Mouse (Mus musculus) liver, embryonic 12.5 days (tissue): Measurements from ENCODE around the gene Sorbs1. TPM values are rescaled to one million over a fixed set of nuclear protein-coding genes. Genes with fewer than 3 reads are reported as not detected.

Experiments
- ATAC-seq: fragments of 200-750 bp; cut with Nextera tagmentation; 2 replicates; pipeline ENCODE4 v1.8.0; 2017; ENCODE audit warnings: moderate number of reproducible peaks, mild to moderate bottlenecking, moderate library complexity
- H3K27ac ChIP-seq: fragments of 300-500 bp; sonication (generic); 2 replicates; pipeline ENCODE4 v1.5.1; 2016; ENCODE audit warnings: mild to moderate bottlenecking
- H3K27me3 ChIP-seq: fragments of 300-500 bp; sonication (generic); replicated peaks from 2 replicates; pipeline ENCODE4 v1.6.1; 2016; ENCODE audit warnings: mild to moderate bottlenecking, moderate library complexity
- H3K36me3 ChIP-seq: fragments of 300-500 bp; sonication (generic); 2 replicates; pipeline ENCODE4 v1.6.1; 2016; ENCODE audit warnings: mild to moderate bottlenecking, moderate library complexity
- H3K4me1 ChIP-seq: fragments of 300-500 bp; sonication (generic); 2 replicates; pipeline ENCODE4 v1.6.1; 2016
- H3K4me2 ChIP-seq: fragments of 300-500 bp; sonication (generic); 2 replicates; pipeline ENCODE4 v1.6.1; 2016; ENCODE audit warnings: mild to moderate bottlenecking, moderate library complexity
- H3K4me3 ChIP-seq: fragments of 300-500 bp; sonication (generic); 2 replicates; pipeline ENCODE4 v1.5.1; 2016; ENCODE audit warnings: mild to moderate bottlenecking, moderate library complexity
- H3K9ac ChIP-seq: fragments of 300-500 bp; sonication (generic); 2 replicates; pipeline ENCODE4 v1.6.1; 2016; ENCODE audit warnings: mild to moderate bottlenecking, moderate library complexity
- H3K9me3 ChIP-seq: fragments of 300-500 bp; sonication (generic); replicated peaks from 2 replicates; pipeline ENCODE4 v1.6.1; 2016; ENCODE audit warnings: mild to moderate bottlenecking, moderate library complexity
- WGBS: fragments of 180-500 bp; shearing (Covaris S2); methylation state at CpG from one replicate; pipeline ENCODE4 v1.1.7; 2016; ENCODE audit not compliant: insufficient replicate concordance; 5-methylcytosine and 5-hydroxymethylcytosine counted together
- polyA plus RNA-seq: library from polyadenylated mRNA; unstranded; fragments of >200 nt; fragmentation: Nextera tagmentation; extraction: Ambion mirVana; gene quantifications from 2 replicates; pipeline ENCODE4 v1.2.1, GENCODE M21; 2016

Gene Sorbs1
- polyA plus RNA-seq, 1 experiment from 2014 or later, result 35.1 TPM

DNA sequence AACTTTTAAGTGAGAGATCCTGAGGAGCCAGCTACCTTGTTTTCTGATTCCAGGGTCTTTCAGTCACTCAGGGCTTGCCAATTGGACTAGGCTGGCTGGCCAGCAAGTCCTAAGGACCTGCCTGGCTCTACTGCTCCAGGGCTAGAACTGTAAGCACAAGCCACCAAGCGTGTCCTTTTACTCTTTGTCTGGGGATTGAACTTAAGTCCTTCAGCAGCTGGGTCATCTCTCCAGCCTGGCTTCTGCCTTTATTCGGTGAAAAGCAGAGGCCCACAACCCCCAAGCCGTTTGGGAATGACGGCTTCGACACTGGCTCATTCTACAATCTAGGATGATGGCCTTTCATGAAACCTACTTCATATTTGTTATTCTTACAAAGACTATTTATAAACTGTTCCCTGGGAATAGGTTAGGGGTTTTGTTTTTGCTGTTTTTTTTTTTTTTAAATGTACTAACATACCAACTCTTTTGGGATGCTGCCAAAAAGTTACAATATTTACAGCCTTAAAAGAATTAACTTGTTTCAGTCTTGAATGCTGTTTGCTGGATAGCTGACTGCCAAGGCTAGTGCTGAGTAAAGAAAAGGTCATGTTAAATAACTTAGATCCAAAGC, 167.2 kb downstream of the Sorbs1 start:
- no peak for ATAC-seq
- no peak overlapping the region for H3K9ac ChIP-seq
- H3K27me3 ChIP-seq, result no peaks in the 10 kb centered on the region
- peaks cover 19% of the 10 kb centered on the region for H3K36me3 ChIP-seq
- H3K9me3 ChIP-seq, result no peaks in the 10 kb centered on the region
- no peak overlapping the region for H3K27ac ChIP-seq
- no peak overlapping the region for H3K4me2 ChIP-seq
- 74% methylated on average over 5 of the region's 5 CpGs for WGBS
- H3K4me1 ChIP-seq, result no peaks in the 10 kb centered on the region
- no peak overlapping the region for H3K4me3 ChIP-seq

DNA sequence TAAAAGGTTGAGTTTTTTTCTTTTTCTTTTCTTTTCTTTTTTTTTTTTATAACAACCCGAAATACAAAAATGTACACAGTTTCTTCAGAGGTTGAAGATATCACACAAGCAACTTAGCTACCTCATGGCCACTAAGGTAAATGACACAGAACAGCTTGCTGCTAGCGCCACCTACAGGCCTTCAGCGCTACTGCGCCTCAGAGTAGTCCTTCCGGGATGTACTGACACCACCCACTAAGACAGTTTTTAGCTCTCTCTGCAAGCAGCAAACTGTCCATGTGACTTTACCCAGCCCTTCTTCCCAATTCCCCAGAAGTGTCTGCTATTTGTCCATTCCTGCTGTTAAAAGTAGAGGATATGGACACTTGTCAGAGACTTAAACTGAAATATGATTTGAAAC, 167.9 kb downstream of the Sorbs1 start:
- H3K9me3 ChIP-seq, result no peaks in the 10 kb centered on the region
- no peak overlapping the region for H3K9ac ChIP-seq
- H3K4me3 ChIP-seq, result no peak overlapping the region
- H3K27me3 ChIP-seq, result no peaks in the 10 kb centered on the region
- no peaks in the 10 kb centered on the region for H3K4me1 ChIP-seq
- no peak for ATAC-seq
- WGBS, result 11% methylated on average over 5 of the region's 5 CpGs
- H3K36me3 ChIP-seq, result peaks cover 15% of the 10 kb centered on the region
- H3K27ac ChIP-seq, result no peak overlapping the region
- H3K4me2 ChIP-seq, result no peak overlapping the region

DNA sequence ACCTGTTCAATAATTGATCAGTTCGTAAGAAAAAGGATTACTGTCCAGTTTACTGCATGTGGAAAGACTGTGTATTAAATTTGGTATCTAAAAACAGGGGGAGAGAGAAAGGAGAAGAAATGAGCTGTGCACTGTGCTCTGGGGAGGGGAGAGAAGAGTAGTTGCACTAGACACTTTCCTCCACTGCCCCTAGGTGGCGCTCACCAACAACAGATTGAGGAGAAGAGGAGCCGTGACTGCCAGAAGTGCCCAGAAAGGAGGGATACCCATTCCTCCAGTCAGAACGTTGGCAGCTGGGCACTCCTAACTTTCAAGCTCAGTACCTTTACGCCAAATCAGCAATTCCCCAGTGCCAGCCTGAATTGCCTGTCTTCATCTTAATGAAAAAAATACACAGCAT, 170.6 kb downstream of the Sorbs1 start:
- H3K36me3 ChIP-seq, result peaks cover 9% of the 10 kb centered on the region
- no peaks in the 10 kb centered on the region for H3K9me3 ChIP-seq
- 10% methylated on average over 5 of the region's 5 CpGs for WGBS
- H3K27ac ChIP-seq, result no peak overlapping the region
- 0 out of 2 replicates have a peak, but pooled peaks have one; percentile 52 for ATAC-seq
- no peak overlapping the region for H3K4me2 ChIP-seq
- no peaks in the 10 kb centered on the region for H3K4me1 ChIP-seq
- no peak overlapping the region for H3K4me3 ChIP-seq
- no peaks in the 10 kb centered on the region for H3K27me3 ChIP-seq
- no peak overlapping the region for H3K9ac ChIP-seq

DNA sequence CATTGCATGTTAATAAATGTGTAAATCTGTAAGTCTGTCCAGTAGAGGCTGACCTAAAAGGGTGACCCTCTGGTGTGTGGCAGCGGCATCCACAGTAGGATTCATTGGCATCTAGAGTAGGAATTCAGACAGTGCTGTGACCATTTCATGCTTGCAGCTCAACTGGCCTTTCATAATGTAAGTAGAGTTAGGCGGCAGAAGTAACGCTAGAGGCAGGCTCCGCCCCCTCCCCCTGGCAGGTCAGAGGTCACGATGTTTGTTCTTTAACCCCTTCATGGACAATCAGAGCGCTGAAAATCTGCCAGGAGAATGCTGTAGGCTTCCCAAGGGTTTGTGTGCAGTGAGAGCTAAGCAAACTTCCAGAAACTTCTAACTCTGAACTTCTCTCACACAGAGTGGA, 172.4 kb downstream of the Sorbs1 start:
- Histone ChIP-seq H3K27me3 (no peaks in the 10 kb centered on the region), H3K4me2 (no peak overlapping the region), H3K9me3 (no peaks in the 10 kb centered on the region), H3K9ac (no peak overlapping the region), H3K36me3 (peaks cover 9% of the 10 kb centered on the region), H3K27ac (no peak overlapping the region), H3K4me3 (no peak overlapping the region), H3K4me1 (no peaks in the 10 kb centered on the region)
- no peak for ATAC-seq
- WGBS, result 36% methylated on average over 6 of the region's 6 CpGs

DNA sequence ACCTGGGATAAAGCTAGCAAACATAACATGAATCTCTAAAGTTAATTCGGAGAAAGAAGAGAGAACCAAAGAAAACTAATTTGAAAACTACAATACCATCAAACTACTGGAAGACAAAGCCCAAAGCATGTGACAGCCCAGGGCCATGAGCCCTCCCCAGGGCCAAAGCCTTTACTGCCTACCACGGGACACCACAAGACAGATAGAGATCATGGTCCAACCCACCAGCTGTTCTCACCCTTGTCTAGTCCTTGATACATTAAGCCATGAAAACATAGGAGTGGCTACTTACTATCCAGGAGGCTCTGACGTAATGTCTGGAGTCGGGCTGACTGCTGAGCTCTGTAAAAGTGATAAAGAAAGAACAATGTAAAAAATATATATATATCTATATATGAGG, 176.9 kb downstream of the Sorbs1 start:
- H3K36me3 ChIP-seq, result 0 out of 2 replicates have a peak, but pooled peaks cover 2% of the 10 kb centered on the region
- no peaks in the 10 kb centered on the region for H3K27me3 ChIP-seq
- no peak overlapping the region for H3K27ac ChIP-seq
- ATAC-seq, result no peak
- H3K4me2 ChIP-seq, result no peak overlapping the region
- WGBS, result 65% methylated on average over 4 of the region's 4 CpGs
- no peak overlapping the region for H3K9ac ChIP-seq
- peaks cover 4% of the 10 kb centered on the region; the same call in 1 of the 2 replicates for H3K4me1 ChIP-seq
- H3K4me3 ChIP-seq, result no peak overlapping the region
- no peaks in the 10 kb centered on the region for H3K9me3 ChIP-seq

DNA sequence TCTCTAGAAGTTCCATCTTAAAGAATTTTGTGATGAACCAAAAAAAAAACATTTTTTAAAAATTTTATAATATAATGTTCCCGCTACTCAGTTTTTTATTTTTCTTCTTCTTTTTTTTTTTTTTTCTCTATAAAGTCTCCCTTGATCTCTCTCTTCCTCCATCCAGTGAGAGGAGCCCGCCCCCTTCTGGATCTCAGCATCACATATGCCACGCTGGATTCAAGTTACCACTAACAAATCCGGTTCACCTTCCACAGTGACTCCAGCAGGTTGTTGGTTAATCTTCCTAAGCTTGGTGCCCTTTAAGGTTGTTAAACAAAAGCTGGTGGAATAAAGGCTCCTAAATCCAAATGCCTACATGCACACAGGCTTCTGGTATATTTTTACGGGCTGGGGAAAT, 179.7 kb downstream of the Sorbs1 start:
- H3K4me1 ChIP-seq, result peaks cover 6% of the 10 kb centered on the region; the same call in 1 of the 2 replicates
- WGBS, result 61% methylated on average over 5 of the region's 5 CpGs
- no peak overlapping the region for H3K27ac ChIP-seq
- H3K9ac ChIP-seq, result no peak overlapping the region
- no peak for ATAC-seq
- no peaks in the 10 kb centered on the region for H3K9me3 ChIP-seq
- H3K4me2 ChIP-seq, result no peak overlapping the region
- no peaks in the 10 kb centered on the region for H3K27me3 ChIP-seq
- no peak overlapping the region for H3K4me3 ChIP-seq
- peaks cover 9% of the 10 kb centered on the region; the same call in 1 of the 2 replicates for H3K36me3 ChIP-seq

DNA sequence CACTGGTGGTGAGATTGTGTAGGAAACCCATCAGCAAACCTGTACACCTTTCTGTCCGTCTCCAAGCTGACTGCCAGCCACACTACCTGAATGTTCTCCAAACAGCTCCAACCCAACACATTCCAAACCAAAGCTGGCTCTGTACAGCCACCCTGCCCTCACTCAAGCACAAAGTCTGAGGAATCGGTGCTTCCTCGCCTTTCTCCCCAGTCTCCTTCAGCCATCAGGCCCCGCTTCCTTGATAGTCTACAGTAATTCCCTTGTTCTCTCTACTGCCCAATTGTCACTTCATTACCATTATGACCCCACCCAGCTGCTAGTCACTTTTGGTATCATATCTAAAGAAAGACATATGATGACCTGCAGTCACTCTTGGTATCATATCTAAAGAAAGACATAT, 180.5 kb downstream of the Sorbs1 start:
- no peak for ATAC-seq
- Histone ChIP-seq H3K4me1 (peaks cover 6% of the 10 kb centered on the region; the same call in 1 of the 2 replicates), H3K27me3 (no peaks in the 10 kb centered on the region), H3K27ac (no peak overlapping the region), H3K4me2 (no peak overlapping the region), H3K9me3 (no peaks in the 10 kb centered on the region), H3K36me3 (peaks cover 7% of the 10 kb centered on the region; the same call in 1 of the 2 replicates), H3K9ac (no peak overlapping the region), H3K4me3 (no peak overlapping the region)
- 84% methylated on average over 4 of the region's 4 CpGs for WGBS

DNA sequence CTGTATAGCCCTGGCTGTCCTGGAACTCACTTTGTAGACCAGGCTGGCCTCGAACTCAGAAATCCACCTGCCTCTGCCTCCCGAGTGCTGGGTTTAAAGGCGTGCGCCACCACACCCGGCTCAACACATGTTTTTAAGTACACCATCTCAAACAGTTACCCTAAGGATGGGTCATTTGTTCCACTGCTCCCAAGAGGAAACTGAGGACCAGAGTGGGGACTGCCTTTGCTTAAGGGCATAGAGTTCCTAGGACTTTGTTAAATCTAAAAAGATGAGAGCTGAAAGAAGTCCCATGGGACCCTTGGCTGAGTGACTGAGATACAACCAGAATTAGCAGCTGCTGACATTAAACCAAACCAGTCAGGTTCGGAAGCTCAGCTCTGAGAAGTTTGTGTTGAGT, 181.3 kb downstream of the Sorbs1 start:
- ATAC-seq, result no peak
- WGBS, result 82% methylated on average over 6 of the region's 6 CpGs
- H3K36me3 ChIP-seq, result peaks cover 7% of the 10 kb centered on the region; the same call in 1 of the 2 replicates
- no peaks in the 10 kb centered on the region for H3K27me3 ChIP-seq
- no peak overlapping the region for H3K4me3 ChIP-seq
- H3K9me3 ChIP-seq, result no peaks in the 10 kb centered on the region
- no peak overlapping the region for H3K4me2 ChIP-seq
- no peak overlapping the region for H3K9ac ChIP-seq
- peaks cover 6% of the 10 kb centered on the region; the same call in 1 of the 2 replicates for H3K4me1 ChIP-seq
- no peak overlapping the region for H3K27ac ChIP-seq

DNA sequence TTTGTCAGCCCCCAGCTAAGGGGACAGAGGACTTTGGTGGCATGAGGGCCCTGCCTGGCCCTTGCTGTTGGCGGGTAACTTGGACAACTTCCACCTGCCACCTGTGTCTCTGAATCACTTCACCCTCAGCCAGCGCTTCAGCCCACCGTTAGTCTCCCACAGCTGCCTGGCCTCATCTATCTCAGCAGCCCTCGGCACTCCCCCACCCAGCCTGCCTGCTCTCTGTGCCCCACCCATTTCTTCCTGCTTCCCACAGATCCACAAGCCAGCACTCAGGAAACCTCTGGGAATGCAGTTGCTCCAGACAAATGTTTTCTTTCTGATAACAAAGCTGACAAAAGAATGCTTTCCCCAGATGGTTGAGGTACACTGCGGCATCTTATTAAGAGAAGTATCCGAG, 181.7 kb downstream of the Sorbs1 start:
- 54% methylated on average over 6 of the region's 6 CpGs for WGBS
- Histone ChIP-seq H3K9ac (no peak overlapping the region), H3K27me3 (no peaks in the 10 kb centered on the region), H3K4me1 (peaks cover 6% of the 10 kb centered on the region; the same call in 1 of the 2 replicates), H3K36me3 (peaks cover 7% of the 10 kb centered on the region; the same call in 1 of the 2 replicates), H3K27ac (no peak overlapping the region), H3K4me3 (no peak overlapping the region), H3K4me2 (no peak overlapping the region), H3K9me3 (no peaks in the 10 kb centered on the region)
- ATAC-seq, result no peak

DNA sequence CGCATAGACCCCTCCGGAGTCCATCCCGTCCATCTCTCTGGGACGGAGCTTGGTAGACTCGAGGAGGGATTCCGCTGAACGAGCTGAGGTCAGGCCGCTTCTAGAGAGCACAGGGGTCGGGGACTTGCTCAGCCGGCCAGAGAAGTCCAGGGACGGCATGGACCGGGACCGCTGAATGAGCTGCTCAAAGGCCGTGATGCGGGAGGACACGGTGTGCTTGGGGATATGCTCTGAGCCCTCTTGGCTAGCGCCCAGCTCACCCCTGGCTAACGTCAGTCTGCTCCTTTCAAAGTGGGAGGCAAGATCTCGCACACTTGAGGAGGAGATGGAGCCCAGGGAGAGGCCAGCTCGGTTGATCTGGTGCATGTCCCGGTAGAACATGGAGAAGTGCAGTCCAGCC, 187.5 kb downstream of the Sorbs1 start:
- H3K4me3 ChIP-seq, result no peak overlapping the region
- no peak overlapping the region for H3K4me2 ChIP-seq
- ATAC-seq, result no peak
- 90% methylated on average over 21 of the region's 21 CpGs for WGBS
- no peak overlapping the region for H3K9ac ChIP-seq
- H3K27ac ChIP-seq, result no peak overlapping the region
- no peaks in the 10 kb centered on the region for H3K27me3 ChIP-seq
- H3K4me1 ChIP-seq, result no peaks in the 10 kb centered on the region
- H3K36me3 ChIP-seq, result peaks cover 39% of the 10 kb centered on the region
- H3K9me3 ChIP-seq, result no peaks in the 10 kb centered on the region

DNA sequence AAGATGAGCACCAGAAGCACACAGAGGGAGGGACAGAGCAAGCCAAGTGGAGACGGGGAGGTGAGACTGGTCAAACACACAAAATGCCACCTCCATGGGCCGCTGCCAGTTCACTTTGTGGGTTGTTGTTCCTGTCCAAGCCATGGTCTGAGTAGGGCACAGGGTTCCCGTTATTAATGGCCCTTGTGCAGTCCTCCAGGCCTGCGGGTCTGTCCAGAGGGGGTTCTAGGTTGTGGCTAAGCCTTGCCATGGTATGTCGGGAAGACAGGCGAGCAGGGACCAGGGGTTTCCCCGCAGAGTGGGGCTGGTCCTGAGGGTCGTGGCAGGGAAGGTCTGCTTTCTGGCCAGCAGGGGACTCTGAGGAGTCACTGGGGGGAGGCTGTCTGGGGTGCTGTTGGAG, 188.2 kb downstream of the Sorbs1 start:
- Histone ChIP-seq H3K4me3 (no peak overlapping the region), H3K36me3 (peaks cover 39% of the 10 kb centered on the region)
- WGBS, result 76% methylated on average over 8 of the region's 8 CpGs

DNA sequence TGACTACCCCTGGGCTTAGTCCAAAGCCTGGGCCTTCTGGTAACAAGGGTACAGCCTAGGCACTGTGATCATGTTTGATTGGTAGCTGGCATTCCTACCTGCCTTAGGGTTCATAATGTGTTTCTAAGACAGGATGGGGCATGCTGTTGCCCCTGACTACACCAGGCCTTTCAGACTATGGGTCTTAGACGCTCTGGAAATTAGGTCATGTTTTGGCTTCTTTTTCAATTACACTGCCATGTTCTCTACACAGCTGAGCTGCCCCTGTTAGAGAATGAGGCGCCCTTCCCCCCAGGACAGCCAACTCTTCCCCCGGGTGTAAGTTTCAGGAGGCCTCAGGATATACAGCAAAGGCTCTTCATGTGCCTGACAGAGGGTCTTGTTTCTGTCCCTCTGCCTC, 191.4 kb downstream of the Sorbs1 start:
- Histone ChIP-seq H3K27ac (no peak overlapping the region), H3K4me3 (no peak overlapping the region), H3K36me3 (peaks cover 37% of the 10 kb centered on the region), H3K27me3 (no peaks in the 10 kb centered on the region), H3K9ac (no peak overlapping the region), H3K4me1 (peaks cover 1% of the 10 kb centered on the region), H3K4me2 (no peak overlapping the region), H3K9me3 (no peaks in the 10 kb centered on the region)
- 76% methylated on average over 3 of the region's 3 CpGs for WGBS
- ATAC-seq, result no peak

More for the DNA sequence above, 188.2 kb downstream of the Sorbs1 start:
- H3K27me3 ChIP-seq, result no peaks in the 10 kb centered on the region
- no peak overlapping the region for H3K9ac ChIP-seq
- H3K4me1 ChIP-seq, result no peaks in the 10 kb centered on the region
- no peak overlapping the region for H3K27ac ChIP-seq
- H3K9me3 ChIP-seq, result no peaks in the 10 kb centered on the region
- H3K4me2 ChIP-seq, result no peak overlapping the region
- ATAC-seq, result no peak

DNA sequence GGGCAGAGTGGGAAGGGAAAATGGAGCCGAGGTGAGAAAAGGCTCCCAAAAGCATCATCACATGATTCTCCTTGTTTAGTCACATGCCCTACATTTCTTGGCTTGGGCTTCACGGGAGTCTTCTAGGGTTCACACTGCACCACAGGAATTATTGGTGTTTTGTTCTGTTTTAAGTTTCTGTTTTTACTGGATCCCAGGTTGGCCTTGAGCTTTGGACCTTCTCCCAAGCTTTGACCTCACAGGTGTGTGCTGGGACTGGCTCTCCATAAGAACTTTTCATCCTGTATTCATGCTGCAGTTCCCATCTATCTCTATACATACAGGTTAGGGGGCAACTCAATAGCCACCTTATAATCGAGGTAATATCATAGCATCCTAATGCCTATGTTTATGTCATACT, 194.4 kb downstream of the Sorbs1 start:
- 70% methylated on average over 3 of the region's 3 CpGs for WGBS
- no peak overlapping the region for H3K9ac ChIP-seq
- ATAC-seq, result no peak
- H3K27ac ChIP-seq, result no peak overlapping the region
- no peaks in the 10 kb centered on the region for H3K27me3 ChIP-seq
- no peak overlapping the region for H3K4me2 ChIP-seq
- H3K4me3 ChIP-seq, result no peak overlapping the region
- peaks cover 17% of the 10 kb centered on the region for H3K36me3 ChIP-seq
- no peaks in the 10 kb centered on the region for H3K9me3 ChIP-seq
- H3K4me1 ChIP-seq, result peaks cover 9% of the 10 kb centered on the region
